Mouse (Mus musculus): ENCODE measurements at regions not wholly inside any gene's neighbourhood (a gene's known extent, or its start where the extent isn't known, plus 50 kb on each side); places are given as distances from the start of the nearest gene placed in this dataset.

GRCm38 (mm10) chr10:19526353-19526752 lies 65.4 kb upstream of the Ifngr1 start:
- no peak for DNase-seq (ENCODE audit: extremely low spot score, low spot score)
- Histone ChIP-seq H3K27ac (no peak overlapping the region), H3K4me3 (no peak overlapping the region), H3K36me3 (replicated peaks) (no peaks in the 10 kb centered on the region), H3K9me3 (no peaks in the 10 kb centered on the region), H3K4me1 (no peaks in the 10 kb centered on the region), H3K27me3 (ENCODE audit: poor library complexity, severe bottlenecking) (no peaks in the 10 kb centered on the region)
- 64% methylated on average over 1 of the region's 1 CpGs for WGBS

- Histone ChIP-seq H3K4me3 (no peak overlapping the region), H3K27ac (no peak overlapping the region), H3K27me3 (ENCODE audit: poor library complexity, severe bottlenecking) (no peaks in the 10 kb centered on the region), H3K36me3 (replicated peaks) (no peaks in the 10 kb centered on the region), H3K4me1 (no peaks in the 10 kb centered on the region), H3K9me3 (no peaks in the 10 kb centered on the region)
- DNase-seq (ENCODE audit: extremely low spot score, low spot score) = no peak
- 93% methylated on average over 5 of the region's 5 CpGs for whole genome bisulfite sequencing
Measured at GRCm38 (mm10) chr10:19529655-19530054, 62.1 kb upstream of the Ifngr1 start.

GRCm38 (mm10) chr10:19530056-19530455 lies 61.7 kb upstream of the Ifngr1 start:
- no peak for DNase-seq (ENCODE audit: extremely low spot score, low spot score)
- no peaks in the 10 kb centered on the region for H3K27me3 ChIP-seq (ENCODE audit: poor library complexity, severe bottlenecking)
- no peaks in the 10 kb centered on the region for H3K4me1 ChIP-seq
- H3K9me3 ChIP-seq = no peaks in the 10 kb centered on the region
- no peaks in the 10 kb centered on the region for H3K36me3 ChIP-seq (replicated peaks)
- H3K4me3 ChIP-seq = no peak overlapping the region
- no peak overlapping the region for H3K27ac ChIP-seq
- WGBS = 92% methylated on average over 6 of the region's 6 CpGs

GRCm38 (mm10) chr10:19531452-19531851 lies 60.3 kb upstream of the Ifngr1 start:
- Histone ChIP-seq H3K4me3 (no peak overlapping the region), H3K4me1 (no peaks in the 10 kb centered on the region), H3K27ac (no peak overlapping the region), H3K9me3 (no peaks in the 10 kb centered on the region), H3K36me3 (replicated peaks) (no peaks in the 10 kb centered on the region), H3K27me3 (ENCODE audit: poor library complexity, severe bottlenecking) (no peaks in the 10 kb centered on the region)
- 52% methylated on average over 1 of the region's 1 CpGs for WGBS
- no peak for DNase-seq (ENCODE audit: extremely low spot score, low spot score)

- Histone ChIP-seq H3K9me3 (no peaks in the 10 kb centered on the region), H3K4me1 (no peaks in the 10 kb centered on the region), H3K27ac (no peak overlapping the region), H3K36me3 (replicated peaks) (no peaks in the 10 kb centered on the region), H3K4me3 (no peak overlapping the region), H3K27me3 (ENCODE audit: poor library complexity, severe bottlenecking) (no peaks in the 10 kb centered on the region)
- no peak for DNase-seq (ENCODE audit: extremely low spot score, low spot score)
- WGBS = 88% methylated on average over 3 of the region's 3 CpGs
Measured at GRCm38 (mm10) chr10:19532790-19533189, 59.0 kb upstream of the Ifngr1 start.

- Histone ChIP-seq H3K36me3 (replicated peaks) (no peaks in the 10 kb centered on the region), H3K9me3 (no peaks in the 10 kb centered on the region), H3K27ac (no peak overlapping the region), H3K4me1 (no peaks in the 10 kb centered on the region), H3K27me3 (ENCODE audit: poor library complexity, severe bottlenecking) (no peaks in the 10 kb centered on the region), H3K4me3 (no peak overlapping the region)
- 89% methylated on average over 1 of the region's 1 CpGs for WGBS
- no peak for DNase-seq (ENCODE audit: extremely low spot score, low spot score)
Measured at GRCm38 (mm10) chr10:19533846-19534245, 57.9 kb upstream of the Ifngr1 start.
